Mouse (Mus musculus) neutrophil, adult 5-6 weeks (primary cell): ENCODE results near the gene Art4. TPM values are rescaled to one million over a fixed set of nuclear protein-coding genes. Genes with fewer than 3 reads are reported as not detected.

ENCODE experiments used
- ATAC-seq: fragments of 151-379, 151-347 bp; 2 replicates; pipeline ENCODE4 v1.8.0; 2017; ENCODE audit warnings: mild to moderate bottlenecking, moderate TSS enrichment; ENCODE audit not compliant: insufficient number of reproducible peaks, poor library complexity, low FRiP score, severe bottlenecking; ENCODE audit errors: extremely low read depth
- total RNA-seq: library from RNA; stranded (forward); fragments of 200-1000 nt; gene quantifications from 2 replicates; pipeline ENCODE4 v1.2.3, GENCODE M21; 2017

Art4 gene
- total RNA-seq, 1 experiment from 2014 or later, result 1.9 TPM

DNA sequence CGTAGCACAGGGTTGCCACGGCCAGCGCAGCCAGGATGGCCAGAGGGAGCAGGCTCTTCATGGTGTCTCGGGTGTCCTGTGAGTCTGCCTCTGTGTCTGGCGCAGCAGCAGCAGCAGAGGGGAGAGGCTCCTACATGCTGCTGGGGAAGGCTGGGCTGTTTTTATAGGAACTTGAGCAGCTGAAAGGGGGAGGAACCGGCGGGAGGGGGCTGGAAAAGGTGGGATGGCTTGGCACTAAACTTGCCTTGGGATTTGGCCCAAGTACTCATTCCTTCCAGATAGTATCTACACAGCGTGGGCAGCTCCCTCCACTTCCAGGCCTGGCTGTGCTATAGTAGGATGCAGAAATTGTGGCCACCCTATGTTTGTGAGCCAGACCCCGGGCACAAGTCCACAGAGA is 18.1 kb upstream of the Art4 start, which contains the start of gene Mgp:
Gene Mgp (minus strand): TSS at position 154 of the 400 bp plus-strand sequence.
- ATAC-seq, result no peak

- no peak for ATAC-seq
These were observed 17.1 kb upstream of the Art4 start for GRCm38 (mm10) chr6:136874599-136874998.

- no peak for ATAC-seq
These were observed 11.4 kb upstream of the Art4 start for GRCm38 (mm10) chr6:136868921-136869320.

DNA sequence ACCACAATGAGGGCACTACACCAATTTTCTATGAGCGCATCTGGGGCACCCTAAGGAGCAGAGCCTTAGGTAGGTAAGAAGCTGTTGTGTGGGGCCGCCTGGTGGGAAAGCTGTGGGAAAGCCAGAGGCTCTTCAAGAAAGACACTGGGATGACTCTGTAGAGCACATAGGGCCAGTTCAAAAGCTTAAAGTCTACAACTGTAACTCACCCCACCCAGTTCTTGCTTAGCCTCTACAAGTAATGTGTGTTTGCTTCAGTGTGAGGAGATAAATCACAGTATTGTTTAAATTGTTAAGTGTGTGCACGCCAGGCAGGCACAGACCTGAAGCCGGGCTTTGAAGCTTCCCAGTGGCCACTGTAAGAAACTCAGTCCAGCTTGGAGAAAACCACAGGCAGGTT is 8.6 kb upstream of the Art4 start:
- ATAC-seq, result no peak

- no peak for ATAC-seq
These were observed 7.8 kb upstream of the Art4 start for GRCm38 (mm10) chr6:136865360-136865759.

- ATAC-seq, result peak; percentile 47; the same call in 1 of the 2 replicates
These were observed 3.5 kb upstream of the Art4 start for GRCm38 (mm10) chr6:136861020-136861419.

DNA sequence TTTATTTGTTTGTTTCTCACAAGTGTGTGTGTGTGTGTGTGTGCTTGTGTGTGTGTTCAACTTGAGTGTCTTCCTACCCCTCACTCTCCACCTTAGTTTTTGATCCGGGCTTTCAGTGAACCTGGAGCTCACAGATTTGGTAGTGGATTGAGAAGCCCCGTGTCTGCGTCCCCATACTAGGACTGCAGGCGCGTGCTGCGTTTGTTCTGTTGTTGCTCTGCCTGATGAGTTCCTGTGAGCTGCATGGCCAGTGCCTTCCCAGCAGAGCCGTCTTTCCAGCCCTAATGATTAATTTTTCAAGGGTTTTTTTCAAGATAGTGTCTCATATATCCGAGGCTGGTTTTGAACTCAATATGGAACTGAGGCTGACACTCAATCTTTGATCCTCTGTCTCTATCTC is 887 bp upstream of the Art4 start:
- ATAC-seq, result no peak

DNA sequence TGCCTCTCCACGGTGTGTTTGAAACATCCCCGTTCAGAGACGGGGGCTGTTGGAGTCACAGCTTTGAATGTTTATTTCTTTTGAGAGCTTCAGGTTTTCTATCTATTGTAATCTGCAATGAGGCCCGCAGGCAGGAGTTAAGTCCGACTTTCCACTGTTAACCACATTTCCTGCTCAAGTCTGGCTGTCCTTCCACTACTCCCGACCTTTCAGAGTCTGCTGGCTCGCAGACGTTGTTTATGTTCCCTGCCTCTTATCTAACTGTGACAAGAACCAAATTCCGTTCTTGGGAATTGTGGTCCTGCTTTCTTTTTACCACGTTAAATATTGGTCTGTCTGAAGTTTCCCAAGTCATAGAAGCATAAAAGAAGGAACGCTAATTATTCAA is 334 bp upstream of the Art4 start:
- ATAC-seq, result no peak

- ATAC-seq, result no peak
These were observed 1.4 kb downstream of the Art4 start for GRCm38 (mm10) chr6:136856071-136856636.

GRCm38 (mm10) chr6:136855183-136855582 is 2.4 kb downstream of the Art4 start:
- ATAC-seq, result no peak

GRCm38 (mm10) chr6:136854361-136854781 is 3.2 kb downstream of the Art4 start:
- peak; percentile 3; the same call in 1 of the 2 replicates for ATAC-seq

GRCm38 (mm10) chr6:136852762-136853161 is 4.8 kb downstream of the Art4 start:
- peak; percentile 23; the same call in 1 of the 2 replicates for ATAC-seq

DNA sequence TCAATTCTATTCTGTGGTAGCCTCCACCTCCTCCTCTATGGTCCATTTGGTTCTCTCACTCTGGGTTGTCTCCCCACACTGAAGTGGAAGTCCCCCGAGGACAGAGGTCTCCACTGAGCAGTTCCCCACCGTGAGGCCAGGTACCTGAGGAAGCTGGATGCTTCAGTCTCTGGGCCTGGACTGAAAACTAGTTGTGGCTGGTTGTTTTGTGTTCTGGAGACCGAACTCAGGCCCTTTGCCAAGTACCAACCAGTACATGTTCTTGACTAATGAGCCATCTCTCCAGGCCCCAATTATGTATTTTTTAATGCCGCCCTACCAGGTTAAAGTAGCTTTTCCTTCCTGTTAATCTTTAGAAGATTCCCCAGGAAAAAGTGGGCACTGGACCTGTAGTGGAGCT is 5.2 kb downstream of the Art4 start:
- ATAC-seq, result no peak

DNA sequence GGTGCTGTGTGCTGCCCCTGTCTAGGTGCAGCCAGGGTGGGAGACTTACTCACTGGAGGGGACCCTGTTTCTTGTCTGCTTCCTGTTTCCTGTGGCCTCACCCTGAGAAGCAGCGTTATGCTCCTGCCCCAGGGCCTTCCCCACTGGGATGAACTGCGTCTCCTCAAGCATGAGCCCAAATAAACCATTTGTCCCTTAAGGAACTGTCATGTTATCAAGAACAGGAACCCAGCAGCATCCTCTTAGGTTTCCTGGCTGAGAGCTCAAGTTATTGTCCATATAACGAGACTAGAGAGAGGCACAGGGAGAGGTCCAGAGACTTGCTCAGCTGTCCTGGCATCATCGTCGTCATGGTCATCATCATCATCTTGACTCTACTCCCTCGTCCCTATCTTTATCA is 7.3 kb downstream of the Art4 start:
- no peak for ATAC-seq

GRCm38 (mm10) chr6:136848971-136849370 is 8.6 kb downstream of the Art4 start:
- no peak for ATAC-seq

DNA sequence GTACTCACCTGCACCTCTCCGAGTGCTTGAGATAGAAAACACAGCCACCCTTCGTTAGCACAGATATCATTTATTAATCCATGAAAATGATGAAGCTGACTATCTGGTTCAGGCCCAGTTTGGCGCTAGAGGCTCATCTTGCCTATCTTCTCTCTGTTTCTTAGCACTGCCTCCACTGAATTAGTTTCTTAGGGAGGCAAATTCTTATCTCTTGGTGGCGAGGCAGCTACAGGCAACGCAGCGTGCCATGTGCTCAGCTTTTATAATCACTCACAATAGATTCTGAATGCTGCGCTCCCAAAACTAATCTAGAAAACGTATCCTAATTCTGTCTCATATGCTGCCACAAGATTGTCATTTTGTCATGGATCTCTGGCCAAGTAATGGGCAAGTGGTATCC is 9.1 kb downstream of the Art4 start:
- no peak for ATAC-seq

GRCm38 (mm10) chr6:136847790-136848189 is 9.7 kb downstream of the Art4 start:
- peak; percentile 71 for ATAC-seq

GRCm38 (mm10) chr6:136847267-136847666 is 10.3 kb downstream of the Art4 start:
- ATAC-seq, result no peak

- ATAC-seq, result no peak
These were observed 11.6 kb downstream of the Art4 start for GRCm38 (mm10) chr6:136845706-136846480.

DNA sequence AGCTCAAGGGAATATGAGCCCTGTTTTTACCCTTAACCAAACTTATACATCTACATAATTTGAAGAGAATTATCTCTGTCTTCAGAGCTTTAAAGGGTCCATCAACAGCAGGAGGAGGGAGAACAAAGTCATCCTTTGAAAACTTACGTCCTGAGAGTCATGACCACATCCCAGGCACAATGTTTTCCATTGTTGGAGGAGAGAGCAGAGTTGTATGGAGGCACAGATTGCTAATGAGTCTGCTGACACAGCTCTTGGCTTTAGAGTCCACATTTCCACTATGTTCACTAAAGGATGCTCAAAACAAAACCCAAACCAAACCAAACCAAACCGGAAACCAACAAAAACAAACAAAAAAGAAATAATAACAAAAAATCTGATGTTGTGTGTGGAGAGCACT is 12.6 kb downstream of the Art4 start:
- ATAC-seq, result no peak
